Mouse (Mus musculus) MEL-GATA-1-ER (cell line): ENCODE measurements around the gene Vmp1.
A peak's percentile ranks its signal among the peaks of the same experiment; 100 is the strongest.

ENCODE experiments used
- DNase-seq: peaks from one replicate; pipeline ENCODE4 v3.0.0-alpha.2; 2012; ENCODE audit warnings: low read depth; ENCODE audit errors: extremely low read depth

Vmp1 gene

DNA sequence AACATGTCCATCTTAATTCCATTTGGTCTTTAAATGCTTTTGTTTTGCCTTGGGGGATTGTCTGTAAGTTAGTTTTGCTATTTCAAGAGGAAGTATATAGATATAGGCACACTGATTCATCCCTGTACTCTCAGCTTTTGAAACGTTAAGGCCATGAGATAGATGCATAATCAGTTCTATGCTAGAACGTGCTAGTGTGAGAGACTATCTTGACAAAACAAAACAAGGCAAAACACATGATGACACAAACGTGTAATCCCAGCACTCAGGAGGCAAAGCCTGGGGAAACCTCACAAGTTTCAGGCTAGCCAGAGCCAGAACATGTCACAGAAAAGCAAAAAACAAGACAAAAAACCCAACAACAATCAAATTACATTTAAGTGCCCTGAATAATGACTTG lies 10.9 kb downstream of the Vmp1 start:
- no peak for DNase-seq

DNA sequence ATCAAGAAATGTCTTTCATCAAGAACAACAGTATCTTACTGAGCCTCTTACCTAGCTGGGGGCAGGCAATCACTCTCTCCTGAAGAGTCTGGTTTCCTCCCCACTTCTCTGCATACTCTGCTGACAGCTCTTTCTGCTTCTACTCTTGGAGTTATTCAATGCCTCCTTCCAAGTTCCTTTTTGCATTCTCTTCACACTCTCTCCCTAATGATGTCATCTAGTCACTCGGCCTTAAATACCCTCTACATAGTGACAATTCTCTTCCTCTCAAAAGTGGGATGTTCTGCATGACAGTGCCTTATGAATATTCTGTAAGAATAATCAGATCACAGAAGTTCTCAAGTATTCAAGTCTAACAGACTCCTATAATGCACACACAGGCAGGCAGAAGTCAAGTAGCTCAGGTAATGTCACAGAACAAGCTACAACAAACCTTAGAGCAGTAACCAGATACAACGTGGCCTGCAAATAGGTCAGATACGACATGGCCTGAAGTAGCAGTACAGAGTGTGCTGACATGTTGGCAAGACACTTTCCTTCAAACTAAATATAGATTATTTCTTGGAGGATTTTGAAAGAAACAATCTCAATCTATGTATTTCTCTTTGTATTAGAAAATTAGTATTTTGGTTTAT lies 12.5 kb downstream of the Vmp1 start:
- no peak for DNase-seq

DNA sequence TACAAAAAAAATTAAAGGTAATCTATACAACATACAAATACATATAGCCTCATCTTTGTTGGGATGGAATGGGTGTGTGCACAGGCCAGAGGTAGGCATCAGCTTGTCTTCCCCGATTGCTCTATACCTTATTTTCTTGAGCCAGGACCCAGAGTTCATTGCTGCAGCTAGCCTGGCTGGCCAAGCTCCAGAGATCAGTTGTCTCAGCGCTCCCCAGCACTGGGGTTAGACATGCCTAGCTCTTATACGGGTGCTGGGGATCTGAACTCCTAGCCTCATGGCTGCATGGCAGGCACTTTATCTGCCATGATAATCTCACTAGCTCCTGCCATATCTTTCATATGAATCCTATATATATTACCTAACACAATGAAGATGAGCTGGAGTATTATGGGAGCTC lies 15.5 kb downstream of the Vmp1 start:
- DNase-seq, result no peak

GRCm38 (mm10) chr11:86667553-86667952 lies 16.1 kb downstream of the Vmp1 start:
- DNase-seq, result no peak

DNA sequence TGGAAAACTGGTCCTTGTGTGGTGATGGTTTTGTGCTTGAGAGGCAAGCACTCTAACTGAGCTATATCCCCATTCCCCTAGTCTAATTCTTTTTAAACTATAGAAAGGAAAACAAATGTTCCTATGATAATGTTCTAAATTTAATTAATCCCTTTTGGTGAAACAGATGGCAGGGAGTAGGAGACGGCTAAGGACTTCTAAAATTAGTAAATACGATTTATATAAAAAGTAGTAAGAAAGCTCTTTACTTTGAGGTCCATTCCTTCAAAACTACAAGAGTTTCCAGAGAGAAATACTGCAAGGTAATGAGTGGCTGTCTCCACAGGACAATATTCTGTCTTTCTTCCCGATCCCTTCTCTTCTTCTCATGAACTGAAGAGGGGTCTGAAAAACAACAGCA lies 19.2 kb downstream of the Vmp1 start:
- no peak for DNase-seq

DNA sequence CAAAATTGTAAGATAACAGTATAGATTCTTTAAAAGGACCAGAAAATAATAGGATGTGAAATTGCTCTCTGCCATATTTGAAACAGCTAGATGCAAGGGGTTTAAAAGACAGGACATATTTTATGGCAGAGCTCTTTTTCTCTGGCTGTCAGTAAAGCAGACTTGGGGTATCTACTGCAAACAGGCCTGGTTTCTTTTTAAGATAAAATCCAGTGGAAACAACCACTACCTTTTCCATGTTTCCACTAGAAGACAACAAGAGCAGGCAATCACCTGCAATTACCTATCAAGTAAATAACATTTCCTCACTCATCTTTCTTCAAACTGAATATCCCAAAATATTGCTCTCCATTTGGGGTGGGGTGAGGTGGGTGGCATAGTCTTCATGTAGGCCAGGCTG lies 19.7 kb downstream of the Vmp1 start:
- no peak for DNase-seq

DNA sequence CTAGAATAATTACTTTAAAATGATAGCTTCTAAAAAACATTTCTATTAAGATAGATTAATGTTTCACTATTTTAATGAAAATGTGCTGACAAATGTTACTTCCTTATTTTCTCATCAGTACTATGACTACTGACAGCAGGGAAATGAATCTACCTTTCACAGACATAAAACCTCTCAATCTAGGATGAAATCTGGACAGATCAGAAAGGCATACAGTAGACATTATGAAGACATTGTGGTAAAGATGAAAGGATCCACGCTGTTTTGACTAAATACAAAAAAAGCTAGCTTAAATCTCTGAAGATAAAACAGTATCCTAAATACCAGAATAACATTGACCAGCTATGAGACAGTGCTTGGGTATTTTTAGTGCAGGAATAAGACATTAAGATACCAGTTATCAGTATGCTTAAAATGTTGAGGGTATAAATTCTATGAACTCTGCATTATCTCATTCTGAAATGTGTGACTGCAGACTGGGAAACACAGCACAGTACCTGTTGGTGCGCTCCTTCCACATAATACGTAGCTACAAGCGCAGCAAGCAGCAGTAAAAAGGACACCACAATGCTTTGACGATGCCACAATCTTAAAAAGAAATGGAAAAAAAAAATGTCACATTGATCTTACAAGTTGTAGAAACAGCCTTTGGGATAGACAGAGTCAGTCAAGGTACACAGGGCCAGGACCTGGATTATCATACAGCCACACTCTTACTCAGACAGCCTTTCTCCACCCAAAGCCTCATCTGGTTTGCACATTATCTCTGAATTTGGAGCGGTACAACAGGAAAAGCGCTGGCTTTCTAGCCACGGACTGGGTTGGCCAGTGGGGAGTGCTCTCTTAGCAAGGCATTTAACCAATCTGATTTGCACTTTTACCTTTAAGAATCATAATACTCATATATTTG lies 20.4 kb downstream of the Vmp1 start:
- peak; percentile 54 for DNase-seq

- DNase-seq, result peak; percentile 78
Observed at GRCm38 (mm10) chr11:86657863-86658262, 25.8 kb downstream of the Vmp1 start.

GRCm38 (mm10) chr11:86656849-86657567 lies 26.6 kb downstream of the Vmp1 start:
- no peak for DNase-seq

DNA sequence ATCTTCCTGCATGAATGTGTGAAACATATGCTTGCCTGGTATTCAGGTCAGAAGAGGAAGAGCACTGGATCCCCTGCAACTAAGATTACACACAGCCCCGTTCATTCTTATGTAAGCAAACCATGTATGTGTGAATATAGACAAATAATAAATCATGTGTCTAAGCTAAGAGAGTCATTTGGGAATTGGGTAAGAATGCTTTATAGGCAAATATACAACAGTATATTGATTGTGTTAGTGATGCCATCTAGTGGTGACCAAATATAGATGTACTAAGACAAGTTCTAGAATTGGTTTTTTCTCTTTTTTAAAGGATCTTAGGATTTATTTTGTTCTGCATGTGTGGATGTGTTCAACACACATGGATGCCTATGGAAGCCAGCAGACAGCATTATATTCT lies 28.0 kb downstream of the Vmp1 start:
- peak; percentile 39 for DNase-seq

- no peak for DNase-seq
Observed at GRCm38 (mm10) chr11:86654096-86654495, 29.5 kb downstream of the Vmp1 start.

GRCm38 (mm10) chr11:86653446-86653845 lies 30.2 kb downstream of the Vmp1 start:
- peak; percentile 44 for DNase-seq

DNA sequence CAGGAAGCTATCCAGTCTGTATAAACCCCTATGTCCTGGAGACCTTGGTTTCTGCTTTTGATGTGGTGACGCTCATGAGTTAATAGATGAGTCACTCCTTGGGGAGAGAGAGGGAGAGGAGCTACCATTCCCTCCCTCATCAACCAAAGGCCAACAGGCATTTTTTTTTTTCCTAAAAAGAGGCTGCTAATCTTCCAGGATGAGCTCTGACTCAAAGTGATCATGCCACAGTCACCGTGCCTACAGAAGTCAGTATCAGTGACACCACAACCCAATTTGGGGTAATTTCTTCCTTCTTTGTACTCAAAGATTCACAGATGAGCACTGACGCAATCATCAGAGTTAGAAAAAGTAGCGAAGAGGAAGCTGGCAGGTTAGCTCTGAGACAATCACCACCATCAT lies 31.1 kb downstream of the Vmp1 start:
- DNase-seq, result no peak

DNA sequence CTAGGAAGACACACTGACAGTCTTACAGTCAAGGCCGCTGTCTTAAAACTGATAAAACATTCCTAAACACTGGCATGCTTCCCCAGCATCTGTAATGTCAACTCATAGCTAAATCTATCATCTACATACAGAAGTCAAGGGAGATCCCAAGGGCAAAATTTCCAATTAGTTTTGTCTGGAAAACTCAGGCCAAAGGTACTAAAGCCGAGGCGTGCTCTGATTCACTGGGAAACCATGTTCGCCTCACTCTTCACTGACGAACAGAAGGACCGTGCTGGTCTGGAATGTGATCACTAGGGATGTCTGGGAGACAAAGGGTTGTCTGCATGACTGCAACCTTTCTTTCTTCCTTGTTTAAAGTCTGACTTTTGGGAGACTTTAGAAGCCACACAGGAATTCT lies 33.0 kb downstream of the Vmp1 start:
- DNase-seq, result no peak

- DNase-seq, result no peak
Observed at GRCm38 (mm10) chr11:86649542-86649941, 34.1 kb downstream of the Vmp1 start.

DNA sequence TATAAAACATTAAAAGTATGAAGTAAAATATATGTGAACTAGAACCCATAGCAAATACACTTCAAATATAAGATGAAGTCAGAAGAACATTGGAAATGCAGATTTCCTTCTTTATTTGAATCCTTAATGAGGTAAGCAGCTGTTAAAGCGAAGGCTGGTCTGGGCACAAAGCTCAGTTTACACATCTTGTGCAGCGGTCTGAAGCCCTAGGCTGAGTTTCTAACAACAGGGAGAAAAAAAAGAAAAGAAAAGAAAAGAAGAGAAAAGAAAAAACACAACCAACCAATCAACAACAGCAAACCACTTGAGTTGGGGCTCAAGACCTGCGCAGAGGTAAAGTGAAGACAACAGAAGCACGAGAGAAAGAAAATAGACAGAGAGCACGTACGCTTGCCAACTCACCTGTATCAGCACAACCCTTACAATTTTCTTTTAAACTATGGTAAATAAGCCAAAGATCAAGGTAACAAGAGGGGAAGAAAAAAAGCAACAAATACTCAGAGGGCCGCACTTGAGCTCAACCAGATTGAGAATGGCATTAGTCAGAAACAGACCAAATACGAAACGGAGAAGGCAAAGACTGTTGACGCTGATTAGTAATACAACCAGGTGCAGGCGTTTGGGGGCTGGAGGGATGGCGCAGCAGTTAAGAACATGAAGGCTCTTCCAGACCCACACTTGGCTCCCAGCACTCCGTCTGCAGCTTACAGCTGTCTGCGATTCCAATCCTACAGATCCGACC lies 35.8 kb downstream of the Vmp1 start:
- no peak for DNase-seq

GRCm38 (mm10) chr11:86646885-86647459 lies 36.7 kb downstream of the Vmp1 start:
- DNase-seq, result no peak

- no peak for DNase-seq
Observed at GRCm38 (mm10) chr11:86646136-86646834, 37.4 kb downstream of the Vmp1 start.

GRCm38 (mm10) chr11:86644553-86644952 lies 39.1 kb downstream of the Vmp1 start:
- DNase-seq, result no peak

DNA sequence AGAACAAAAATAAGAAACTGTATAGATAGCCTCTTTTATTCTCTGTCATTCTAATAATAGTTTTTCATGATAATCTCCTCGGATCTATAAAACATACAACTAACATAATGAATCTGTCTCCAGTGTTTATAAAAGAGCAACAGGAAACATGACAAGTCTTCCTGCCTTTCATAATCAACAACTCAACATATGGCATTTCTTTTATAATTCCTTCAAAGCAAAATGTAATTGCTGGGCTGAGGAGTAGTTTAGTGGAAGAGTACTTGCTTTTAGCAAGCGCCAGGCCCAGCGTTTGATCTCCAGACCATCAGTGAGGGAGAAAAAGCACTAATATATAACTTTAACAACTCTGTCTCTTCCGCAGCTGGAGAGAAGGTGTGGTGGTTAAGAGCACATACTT lies 41.9 kb downstream of the Vmp1 start:
- no peak for DNase-seq

DNA sequence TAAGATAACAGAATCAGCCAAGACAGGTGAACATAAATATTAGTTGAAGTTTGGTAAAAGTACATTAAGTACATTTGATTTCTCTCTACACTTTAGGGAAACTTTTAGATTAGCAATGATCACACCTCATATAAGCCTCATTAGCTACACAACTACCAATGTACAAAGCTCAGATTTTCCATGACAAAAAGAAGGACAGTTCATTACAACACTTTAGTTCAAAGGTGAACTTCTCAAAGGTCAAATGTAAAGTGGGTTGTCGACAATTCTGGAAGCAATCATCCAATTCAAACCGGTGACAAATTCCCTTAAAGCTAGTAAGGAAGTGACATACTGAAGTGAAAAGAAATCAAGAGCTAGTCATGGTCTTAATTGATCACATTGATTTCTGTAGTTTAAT lies 45.9 kb downstream of the Vmp1 start:
- no peak for DNase-seq
